ENCODE assay signal across 25 mouse cellular contexts in genomic region chr13:95299956-95300355, GRCm38 (mm10). TPM values are rescaled to one million over a fixed set of nuclear protein-coding genes. Genes with fewer than 3 reads are reported as not detected.
"Had no signal": no experiment of that assay in that cellular context is flagged by ENCODE, and none has a peak within 500 bp of the region (broad histone marks: within the 10 kb centered on the region; RNA-seq: fewer than 3 reads in every experiment).

No protein-coding gene starts in this region.

- H3K4me3 ChIP-seq: gastrocnemius, adult 2 months; heart, adult 2 months; heart, embryonic 12.5 days; hindbrain, embryonic 13.5 days; hindbrain, embryonic 15.5 days; kidney, embryonic 15.5 days; limb, embryonic 13.5 days; limb, embryonic 15.5 days; liver, embryonic 12.5 days had no signal

- H3K27ac ChIP-seq: gastrocnemius, adult 2 months; heart, adult 2 months; hindbrain, embryonic 13.5 days; hindbrain, embryonic 15.5 days; hindbrain, postnatal 0 days; kidney, embryonic 15.5 days; kidney, postnatal 0 days; limb, embryonic 13.5 days; limb, embryonic 15.5 days; liver, embryonic 12.5 days; liver, embryonic 14.5 days had no signal

- DNase-seq: gastrocnemius, adult 2 months; gastrocnemius, postnatal 10 days; gastrocnemius, postnatal 25 days; heart, adult 11 months; heart, adult 2 months; heart, postnatal 10 days; kidney, adult 11 months; kidney, adult 2 months; kidney, adult 9 months; kidney, postnatal 14 days; kidney, postnatal 36 days; layer of hippocampus, adult 9-11 months; layer of hippocampus, postnatal 36 days; left cerebral cortex, postnatal 4 days had no signal

RNA-seq across cellular contexts. Expression of gene Pde8b, which starts 49.8 kb away (rescaled TPM):
- total RNA-seq: hematopoietic stem cell, adult 5-6 weeks had no signal
